Mouse (Mus musculus): ENCODE measurements around the gene Aaed1. TPM values are rescaled to one million over a fixed set of nuclear protein-coding genes. Genes with fewer than 3 reads are reported as not detected.
A peak's percentile ranks its signal among the peaks of the same experiment; 100 is the strongest.

Gene Aaed1
- polyA plus RNA-seq (2012; rRNA removed): 10.3 and 15.6 TPM in 2 replicates

DNA sequence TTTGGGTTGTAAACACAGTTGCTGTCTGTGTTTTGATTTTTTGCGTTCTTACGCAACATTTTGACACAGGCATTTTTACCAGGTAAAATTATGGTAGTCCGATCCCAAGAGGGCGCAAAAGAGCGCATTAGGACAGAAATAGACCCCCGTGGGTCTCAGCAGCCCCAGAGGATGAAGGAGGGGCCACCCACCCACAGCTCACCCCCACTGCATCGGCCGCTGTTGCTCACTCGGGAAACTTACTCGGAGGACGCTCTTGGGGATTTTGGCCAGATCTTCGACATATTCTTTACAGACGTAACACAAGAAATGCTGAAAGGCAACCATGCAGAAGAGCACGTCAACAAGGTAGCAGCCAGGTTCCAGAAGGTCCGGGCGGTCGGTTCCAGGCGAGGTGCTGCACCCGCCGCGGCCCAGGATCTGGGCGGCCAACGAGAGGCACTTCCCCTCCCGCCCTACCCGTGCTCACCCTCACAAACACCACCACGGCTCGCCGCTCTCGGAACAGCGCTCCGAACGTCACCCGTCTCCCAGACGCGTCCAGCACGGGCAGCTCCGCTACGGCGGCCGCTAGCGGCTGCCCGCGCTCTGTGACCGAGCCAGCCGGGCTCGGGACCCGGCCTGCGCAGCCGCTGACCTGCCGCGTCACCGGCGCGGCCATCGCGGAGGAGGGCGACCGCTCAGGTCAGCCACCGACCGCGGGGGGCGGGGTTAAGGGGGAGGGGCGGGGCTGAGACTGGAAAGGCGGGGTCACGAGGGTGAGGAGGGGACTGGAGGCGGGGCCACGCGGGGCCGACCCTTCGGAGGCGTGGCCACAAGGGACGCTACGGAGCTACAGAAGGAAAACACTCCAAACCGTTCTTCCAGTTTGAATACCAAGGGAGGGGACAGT, at the start of gene Aaed1:
Aaed1 (minus strand) TSS at position 687 of the 892 bp plus-strand sequence.
- peak within 1 kb of the TSS; percentile 91 for H3K27ac ChIP-seq (ENCODE audit: control insufficient read depth, insufficient read depth, low read depth, low read length)
- TF ChIP-seq POLR2A (IDR thresholded peaks at IDR 0.05; ENCODE audit: control insufficient read depth, low read depth, low read length): peak; percentile 60
- TF ChIP-seq CTCF (IDR thresholded peaks at IDR 0.05; ENCODE audit: control insufficient read depth, insufficient read depth, insufficient replicate concordance, low read depth, low read length): peak; percentile 20; the same call in 1 of the 2 replicates
- H3K27me3 ChIP-seq (ENCODE audit: control insufficient read depth, insufficient read depth, low read length): no peaks in the 10 kb centered on the region
- H3K36me3 ChIP-seq (ENCODE audit: control insufficient read depth, insufficient read depth, low read length): no peaks in the 10 kb centered on the region; the same call in 1 of the 2 replicates
- peak within 1 kb of the TSS; percentile 98 for H3K4me3 ChIP-seq (ENCODE audit: control insufficient read depth, low read depth, low read length)
- peaks cover 5% of the 10 kb centered on the region; the same call in 1 of the 2 replicates for H3K4me1 ChIP-seq (ENCODE audit: control insufficient read depth, insufficient read depth, low read length)

DNA sequence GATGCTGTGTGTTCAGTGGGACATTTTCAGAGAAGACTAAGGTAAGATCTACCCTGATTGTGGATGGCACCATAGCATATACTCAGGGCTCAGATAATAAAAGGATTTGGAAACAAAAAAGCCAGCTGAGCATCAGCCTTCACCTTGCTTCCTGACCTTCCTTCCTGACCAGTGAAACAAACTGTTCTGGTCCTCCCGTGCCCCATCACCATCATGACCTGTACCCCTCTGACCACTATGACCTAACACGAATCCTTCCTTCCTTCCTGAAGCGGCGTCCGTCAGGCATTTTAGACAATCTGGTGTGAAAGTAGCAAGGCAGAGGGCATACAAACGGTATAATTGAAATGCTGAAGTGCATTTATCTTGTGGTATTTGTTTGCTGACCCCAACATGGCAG, 49.6 kb upstream of the Aaed1 start:
- Histone ChIP-seq H3K4me3 (ENCODE audit: control insufficient read depth, low read depth, low read length) (no peak overlapping the region), H3K27ac (ENCODE audit: control insufficient read depth, insufficient read depth, low read depth, low read length) (no peak overlapping the region), H3K4me1 (ENCODE audit: control insufficient read depth, insufficient read depth, low read length) (0 out of 2 replicates have a peak, but pooled peaks cover 4% of the 10 kb centered on the region), H3K36me3 (ENCODE audit: control insufficient read depth, insufficient read depth, low read length) (no peaks in the 10 kb centered on the region), H3K27me3 (ENCODE audit: control insufficient read depth, insufficient read depth, low read length) (no peaks in the 10 kb centered on the region)
- TF ChIP-seq CTCF (IDR thresholded peaks at IDR 0.05; ENCODE audit: control insufficient read depth, insufficient read depth, insufficient replicate concordance, low read depth, low read length): no peak
- TF ChIP-seq POLR2A (IDR thresholded peaks at IDR 0.05; ENCODE audit: control insufficient read depth, low read depth, low read length): no peak

DNA sequence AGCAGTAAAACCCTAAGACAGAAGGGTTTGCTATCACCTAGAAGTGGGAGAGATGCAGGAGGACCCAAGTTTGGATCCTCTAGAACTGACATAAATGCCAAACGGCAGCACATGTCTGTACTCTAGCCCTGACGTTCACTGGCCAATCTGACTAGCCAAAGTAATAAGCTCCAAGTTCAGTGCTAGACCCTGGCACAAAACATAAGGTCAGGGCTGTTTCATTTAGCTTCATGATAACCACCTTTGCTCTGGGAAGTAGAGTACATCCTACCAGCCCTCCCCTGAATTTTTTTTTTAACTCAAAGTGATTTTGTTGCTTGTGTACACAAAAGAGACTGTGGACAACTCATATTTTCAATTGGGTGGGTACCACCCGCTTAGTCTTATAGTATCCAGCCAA, 48.5 kb upstream of the Aaed1 start:
- no peaks in the 10 kb centered on the region for H3K36me3 ChIP-seq (ENCODE audit: control insufficient read depth, insufficient read depth, low read length)
- H3K4me3 ChIP-seq (ENCODE audit: control insufficient read depth, low read depth, low read length): no peak overlapping the region
- H3K4me1 ChIP-seq (ENCODE audit: control insufficient read depth, insufficient read depth, low read length): 0 out of 2 replicates have a peak, but pooled peaks cover 4% of the 10 kb centered on the region

DNA sequence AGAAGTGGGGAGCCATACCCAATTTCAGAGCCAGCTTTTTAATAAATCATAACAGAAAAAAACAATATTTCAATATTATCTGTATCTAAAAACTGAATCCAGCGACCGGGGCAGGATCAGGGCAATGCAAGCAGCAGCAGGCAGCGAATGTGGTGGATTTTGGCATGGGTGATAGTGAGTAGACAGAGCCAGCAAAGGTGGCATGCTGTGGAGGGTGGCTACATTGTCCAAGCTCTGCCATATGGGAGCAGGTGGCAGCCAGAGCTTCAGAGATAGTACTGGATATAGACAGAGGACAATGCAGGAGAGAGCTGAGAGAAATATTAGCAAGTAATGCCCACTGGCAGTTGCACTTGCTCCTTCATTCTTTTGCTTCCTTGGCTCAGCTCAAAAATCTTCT, 47.2 kb upstream of the Aaed1 start:
- H3K4me3 ChIP-seq (ENCODE audit: control insufficient read depth, low read depth, low read length): no peak overlapping the region
- H3K4me1 ChIP-seq (ENCODE audit: control insufficient read depth, insufficient read depth, low read length): 0 out of 2 replicates have a peak, but pooled peaks cover 4% of the 10 kb centered on the region
- H3K27me3 ChIP-seq (ENCODE audit: control insufficient read depth, insufficient read depth, low read length): no peaks in the 10 kb centered on the region
- no peaks in the 10 kb centered on the region for H3K36me3 ChIP-seq (ENCODE audit: control insufficient read depth, insufficient read depth, low read length)
- H3K27ac ChIP-seq (ENCODE audit: control insufficient read depth, insufficient read depth, low read depth, low read length): no peak overlapping the region
- TF ChIP-seq CTCF (IDR thresholded peaks at IDR 0.05; ENCODE audit: control insufficient read depth, insufficient read depth, insufficient replicate concordance, low read depth, low read length): no peak
- no peak for TF ChIP-seq POLR2A (IDR thresholded peaks at IDR 0.05; ENCODE audit: control insufficient read depth, low read depth, low read length)

More for the DNA sequence above, 48.5 kb upstream of the Aaed1 start:
- no peak overlapping the region for H3K27ac ChIP-seq (ENCODE audit: control insufficient read depth, insufficient read depth, low read depth, low read length)
- no peak for TF ChIP-seq POLR2A (IDR thresholded peaks at IDR 0.05; ENCODE audit: control insufficient read depth, low read depth, low read length)
- no peak for TF ChIP-seq CTCF (IDR thresholded peaks at IDR 0.05; ENCODE audit: control insufficient read depth, insufficient read depth, insufficient replicate concordance, low read depth, low read length)
- no peaks in the 10 kb centered on the region for H3K27me3 ChIP-seq (ENCODE audit: control insufficient read depth, insufficient read depth, low read length)

DNA sequence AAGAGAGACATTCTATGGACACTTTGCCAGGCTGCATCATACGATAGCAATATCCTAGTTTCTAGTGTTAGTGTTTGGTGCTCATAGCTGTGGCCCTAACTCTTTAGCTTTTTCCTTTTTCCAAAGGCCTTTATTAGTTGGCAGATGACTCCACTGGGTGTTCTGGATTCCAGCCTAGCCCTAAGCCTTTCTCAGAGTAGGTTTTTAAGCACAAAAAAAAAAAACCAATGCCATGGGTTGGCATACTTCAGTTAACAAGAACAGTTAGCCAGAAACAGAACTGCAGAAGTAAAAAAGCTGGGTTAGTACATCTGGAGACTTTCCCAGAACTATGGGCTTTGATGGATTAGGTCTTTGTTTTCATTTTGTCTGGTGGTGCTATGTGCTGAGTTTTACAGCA, 46.0 kb upstream of the Aaed1 start:
- TF ChIP-seq POLR2A (IDR thresholded peaks at IDR 0.05; ENCODE audit: control insufficient read depth, low read depth, low read length) (no peak), CTCF (IDR thresholded peaks at IDR 0.05; ENCODE audit: control insufficient read depth, insufficient read depth, insufficient replicate concordance, low read depth, low read length) (no peak)
- H3K4me3 ChIP-seq (ENCODE audit: control insufficient read depth, low read depth, low read length): no peak overlapping the region
- H3K27ac ChIP-seq (ENCODE audit: control insufficient read depth, insufficient read depth, low read depth, low read length): no peak overlapping the region
- no peaks in the 10 kb centered on the region for H3K36me3 ChIP-seq (ENCODE audit: control insufficient read depth, insufficient read depth, low read length)
- 0 out of 2 replicates have a peak, but pooled peaks cover 4% of the 10 kb centered on the region for H3K4me1 ChIP-seq (ENCODE audit: control insufficient read depth, insufficient read depth, low read length)
- H3K27me3 ChIP-seq (ENCODE audit: control insufficient read depth, insufficient read depth, low read length): no peaks in the 10 kb centered on the region

DNA sequence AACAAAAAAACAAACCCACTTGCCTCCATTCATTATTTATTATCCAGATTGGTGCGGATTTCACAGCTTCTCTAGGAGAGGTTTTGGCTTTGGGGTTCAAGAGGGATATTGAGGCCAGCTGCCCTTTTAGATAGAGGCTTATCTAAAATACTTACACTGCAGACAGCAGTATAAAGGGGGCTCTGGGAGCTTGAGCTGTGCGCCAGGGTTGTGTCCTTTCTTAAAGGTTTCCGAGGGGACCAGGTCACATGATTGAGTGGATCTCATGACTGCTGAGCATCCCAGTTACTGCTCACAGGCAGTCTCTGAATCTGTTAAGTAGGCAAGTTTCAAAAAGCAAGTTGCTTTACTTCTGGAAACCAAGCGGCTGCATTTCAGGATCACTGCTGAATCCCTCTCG, 44.9 kb upstream of the Aaed1 start:
- Histone ChIP-seq H3K27ac (ENCODE audit: control insufficient read depth, insufficient read depth, low read depth, low read length) (no peak overlapping the region), H3K4me1 (ENCODE audit: control insufficient read depth, insufficient read depth, low read length) (0 out of 2 replicates have a peak, but pooled peaks cover 4% of the 10 kb centered on the region), H3K4me3 (ENCODE audit: control insufficient read depth, low read depth, low read length) (no peak overlapping the region), H3K36me3 (ENCODE audit: control insufficient read depth, insufficient read depth, low read length) (no peaks in the 10 kb centered on the region), H3K27me3 (ENCODE audit: control insufficient read depth, insufficient read depth, low read length) (no peaks in the 10 kb centered on the region)
- TF ChIP-seq POLR2A (IDR thresholded peaks at IDR 0.05; ENCODE audit: control insufficient read depth, low read depth, low read length) (no peak), CTCF (IDR thresholded peaks at IDR 0.05; ENCODE audit: control insufficient read depth, insufficient read depth, insufficient replicate concordance, low read depth, low read length) (no peak)

DNA sequence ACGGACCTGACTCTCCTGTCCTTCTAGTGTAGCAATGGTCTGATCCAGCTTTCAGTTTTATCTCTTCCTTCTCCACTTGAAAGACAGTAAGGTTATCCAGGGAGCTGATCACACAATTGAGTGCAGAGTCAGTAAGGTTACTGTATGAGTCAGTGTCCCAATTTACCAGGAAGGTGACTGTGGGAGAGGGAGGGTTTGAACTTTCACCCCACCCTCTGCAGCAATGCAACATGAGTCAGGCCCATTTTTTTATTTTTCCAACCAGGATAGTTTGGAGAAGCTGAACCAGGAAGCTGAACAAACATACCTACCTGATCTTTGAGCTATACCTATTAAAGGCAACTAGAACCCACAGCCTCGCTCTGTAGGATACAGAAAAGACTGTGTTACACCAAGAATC, 37.0 kb upstream of the Aaed1 start:
- TF ChIP-seq POLR2A (IDR thresholded peaks at IDR 0.05; ENCODE audit: control insufficient read depth, low read depth, low read length): no peak
- no peak for TF ChIP-seq CTCF (IDR thresholded peaks at IDR 0.05; ENCODE audit: control insufficient read depth, insufficient read depth, insufficient replicate concordance, low read depth, low read length)
- no peak overlapping the region for H3K4me3 ChIP-seq (ENCODE audit: control insufficient read depth, low read depth, low read length)
- no peaks in the 10 kb centered on the region for H3K27me3 ChIP-seq (ENCODE audit: control insufficient read depth, insufficient read depth, low read length)
- H3K27ac ChIP-seq (ENCODE audit: control insufficient read depth, insufficient read depth, low read depth, low read length): no peak overlapping the region
- no peaks in the 10 kb centered on the region for H3K4me1 ChIP-seq (ENCODE audit: control insufficient read depth, insufficient read depth, low read length)
- H3K36me3 ChIP-seq (ENCODE audit: control insufficient read depth, insufficient read depth, low read length): no peaks in the 10 kb centered on the region

Measured in testis, adult 2 months (tissue).